Mouse (Mus musculus): ENCODE results near the gene Skor1.

DNA sequence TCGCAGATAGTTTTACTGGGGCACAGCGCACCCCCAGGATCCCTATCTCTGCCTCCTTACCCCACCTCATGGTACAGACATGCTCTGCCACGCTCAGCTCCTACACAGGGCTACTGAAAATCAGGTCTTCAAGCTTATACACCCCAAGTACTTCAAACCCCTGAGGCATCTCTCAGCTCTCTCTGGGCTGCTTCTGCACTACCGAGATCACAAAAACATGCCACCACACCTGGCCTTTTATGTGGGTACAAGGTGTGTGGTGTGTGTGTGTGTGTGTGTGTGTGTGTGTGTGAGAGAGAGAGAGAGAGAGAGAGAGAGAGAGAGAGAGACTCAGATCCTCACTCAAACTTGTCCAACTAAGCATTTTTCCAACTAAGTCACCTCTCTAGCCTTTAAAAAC, 59.6 kb downstream of the Skor1 start:
- TF ChIP-seq CTCF (IDR thresholded peaks at IDR 0.05; ENCODE audit: borderline replicate concordance, control insufficient read depth, extremely low read depth, insufficient read depth, low read length, poor library complexity): no peak
- TF ChIP-seq POLR2A (IDR thresholded peaks at IDR 0.05; ENCODE audit: control insufficient read depth, extremely low read depth, insufficient read depth, low read length, poor library complexity): no peak
